Mouse (Mus musculus): ENCODE data around the gene Tollip.
A peak's percentile ranks its signal among the peaks of the same experiment; 100 is the strongest.

The Tollip gene

DNA sequence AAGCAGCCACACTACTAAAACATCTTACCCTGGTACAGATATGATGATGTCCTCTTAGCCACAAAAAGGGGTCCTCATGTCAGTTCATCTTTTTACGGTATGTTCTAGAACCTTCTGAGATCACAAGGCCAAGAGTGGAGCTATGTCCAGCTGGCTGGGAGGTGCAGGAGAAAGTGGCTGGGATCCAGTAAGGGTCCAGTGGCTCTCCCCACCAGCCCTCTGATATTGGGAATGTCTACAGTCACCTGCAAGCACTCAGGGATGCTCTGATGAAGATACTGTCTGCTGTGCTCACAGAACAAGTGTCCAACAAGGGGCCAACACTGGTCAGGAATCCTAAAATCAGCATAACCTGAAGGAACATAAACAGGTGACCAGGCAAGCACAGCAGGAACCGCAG lies at the start of gene Tollip:
Gene Tollip (minus strand): TSS at position 101 of the 400 bp plus-strand sequence.
- no peak for DNase-seq

DNA sequence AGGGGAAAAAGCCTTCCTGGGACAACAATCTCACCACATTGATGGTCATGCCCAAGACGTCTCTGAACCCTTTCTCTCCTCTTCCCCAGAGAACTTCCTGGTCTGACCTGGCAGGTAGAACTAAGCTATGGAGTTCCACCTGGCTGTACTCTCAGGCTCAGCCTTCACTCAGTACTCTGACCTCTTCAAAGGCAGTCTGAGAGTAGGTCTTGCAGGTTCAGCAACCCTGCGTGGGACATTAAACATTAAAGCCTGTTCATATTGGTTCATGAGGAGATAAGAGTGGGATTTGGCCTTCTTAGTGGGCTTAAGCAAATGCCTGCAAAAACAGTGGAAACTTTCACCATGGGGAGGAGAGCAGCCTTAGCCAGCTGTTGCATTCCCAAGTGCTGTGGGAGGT lies 48.0 kb upstream of the Tollip start:
- no peak for DNase-seq

DNA sequence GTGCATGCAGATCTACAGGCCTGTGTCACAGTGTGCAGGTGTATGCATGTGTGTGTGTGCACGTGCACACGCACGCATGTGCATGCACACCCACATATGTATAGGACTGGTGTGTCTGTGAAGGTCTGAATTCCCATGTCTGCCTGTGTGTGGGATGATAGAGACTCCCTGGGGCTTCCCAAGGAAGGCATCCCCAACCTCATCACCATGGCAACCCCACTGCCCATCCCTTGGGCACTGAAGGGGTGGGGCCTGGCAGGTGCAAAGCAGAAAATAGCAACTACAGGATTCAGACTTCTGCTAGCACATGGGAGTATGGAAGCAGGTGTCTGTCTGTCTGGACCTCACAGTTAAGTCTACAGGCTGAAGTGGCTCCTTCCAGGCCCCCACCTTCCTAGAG lies 44.2 kb upstream of the Tollip start:
- no peak for DNase-seq

DNA sequence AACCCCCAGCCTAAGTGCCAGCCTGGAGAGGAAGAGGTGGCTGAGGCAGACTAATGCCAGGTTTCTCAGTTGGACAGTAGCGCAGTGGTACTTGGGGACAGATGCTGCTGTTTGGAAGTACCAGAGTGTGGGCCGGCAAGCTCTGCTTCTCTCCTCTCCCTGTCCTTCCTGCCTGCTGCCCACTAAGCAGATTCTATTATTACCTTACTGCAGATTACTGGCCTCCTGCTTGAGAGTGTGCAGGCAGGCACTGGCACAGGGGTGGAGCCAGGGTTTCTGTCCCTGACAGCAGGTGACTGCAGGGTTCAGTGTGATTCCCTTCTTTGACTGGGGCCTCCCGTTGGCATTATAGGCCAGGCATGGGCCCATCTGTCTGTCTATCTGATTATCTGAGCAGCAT lies 43.2 kb upstream of the Tollip start:
- peak; percentile 76 for DNase-seq

DNA sequence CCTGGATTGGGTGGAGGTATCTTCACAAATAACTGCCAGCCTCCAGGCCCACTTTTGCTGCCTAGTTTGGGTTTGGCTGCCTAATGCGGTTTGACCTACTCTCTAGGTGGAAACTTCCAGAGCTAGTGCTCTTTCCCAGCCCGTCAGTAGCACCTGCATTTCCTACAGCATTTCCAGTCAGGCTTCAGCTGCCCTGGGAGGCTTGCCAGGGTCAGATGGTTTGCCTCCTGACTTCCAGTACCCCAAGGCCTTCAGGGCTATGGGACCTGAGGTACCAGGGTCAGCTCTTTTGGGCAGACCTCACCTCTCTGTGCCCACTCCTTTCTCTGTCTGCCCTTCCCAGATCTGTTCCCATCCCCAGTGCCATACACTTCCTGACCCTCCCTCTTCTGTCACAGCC lies 42.6 kb upstream of the Tollip start:
- peak; percentile 71 for DNase-seq

DNA sequence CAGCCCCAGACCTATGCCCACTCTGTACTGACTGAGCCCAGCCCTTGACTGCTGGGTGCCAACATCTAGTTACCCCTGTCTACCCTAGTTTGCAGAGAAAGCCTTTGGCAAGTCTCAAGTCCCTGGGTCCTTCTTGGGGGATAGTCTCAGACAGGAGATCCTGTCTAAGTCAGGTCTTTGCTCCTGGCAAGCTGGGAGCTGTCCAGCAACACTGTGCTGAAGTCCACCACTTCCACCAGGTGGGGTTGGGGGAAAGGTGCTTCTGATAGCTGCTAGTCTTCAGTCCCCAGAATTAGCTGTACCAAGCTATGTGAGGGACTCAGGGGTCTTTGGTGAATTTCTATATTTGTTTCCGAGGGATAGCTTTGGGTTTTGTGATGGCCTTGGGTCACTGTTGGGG lies 40.8 kb upstream of the Tollip start:
- no peak for DNase-seq

- DNase-seq = no peak
Observed at GRCm38 (mm10) chr7:141958211-141958610, 39.9 kb upstream of the Tollip start.

GRCm38 (mm10) chr7:141957524-141958051 lies 39.3 kb upstream of the Tollip start:
- no peak for DNase-seq

- peak; percentile 59 for DNase-seq
Observed at GRCm38 (mm10) chr7:141956174-141956566, 37.9 kb upstream of the Tollip start.

GRCm38 (mm10) chr7:141955565-141956173 lies 37.4 kb upstream of the Tollip start:
- peak; percentile 62 for DNase-seq

- peak; percentile 61 for DNase-seq
Observed at GRCm38 (mm10) chr7:141953616-141954015, 35.3 kb upstream of the Tollip start.

DNA sequence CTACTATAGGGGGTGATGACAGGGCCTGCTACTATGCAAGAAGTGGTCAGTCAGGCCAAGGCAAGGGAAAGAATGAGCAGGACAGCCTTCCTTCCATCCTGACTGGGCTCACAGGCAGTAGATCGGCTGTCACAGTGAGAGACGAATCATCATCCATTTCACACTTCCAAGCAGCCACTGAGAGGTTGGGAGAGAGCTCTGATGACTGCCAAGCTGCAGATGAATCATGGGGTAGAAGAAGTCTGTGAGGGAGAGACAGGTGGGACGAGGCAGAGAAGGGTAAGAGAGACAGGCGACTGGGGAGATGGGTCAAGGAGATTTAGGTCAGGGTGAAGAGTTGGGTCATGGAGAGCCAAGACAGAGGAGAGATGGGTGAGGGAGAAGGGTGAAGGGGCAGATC lies 34.6 kb upstream of the Tollip start:
- DNase-seq = peak; percentile 42

GRCm38 (mm10) chr7:141951821-141952220 lies 33.5 kb upstream of the Tollip start:
- peak; percentile 47 for DNase-seq

DNA sequence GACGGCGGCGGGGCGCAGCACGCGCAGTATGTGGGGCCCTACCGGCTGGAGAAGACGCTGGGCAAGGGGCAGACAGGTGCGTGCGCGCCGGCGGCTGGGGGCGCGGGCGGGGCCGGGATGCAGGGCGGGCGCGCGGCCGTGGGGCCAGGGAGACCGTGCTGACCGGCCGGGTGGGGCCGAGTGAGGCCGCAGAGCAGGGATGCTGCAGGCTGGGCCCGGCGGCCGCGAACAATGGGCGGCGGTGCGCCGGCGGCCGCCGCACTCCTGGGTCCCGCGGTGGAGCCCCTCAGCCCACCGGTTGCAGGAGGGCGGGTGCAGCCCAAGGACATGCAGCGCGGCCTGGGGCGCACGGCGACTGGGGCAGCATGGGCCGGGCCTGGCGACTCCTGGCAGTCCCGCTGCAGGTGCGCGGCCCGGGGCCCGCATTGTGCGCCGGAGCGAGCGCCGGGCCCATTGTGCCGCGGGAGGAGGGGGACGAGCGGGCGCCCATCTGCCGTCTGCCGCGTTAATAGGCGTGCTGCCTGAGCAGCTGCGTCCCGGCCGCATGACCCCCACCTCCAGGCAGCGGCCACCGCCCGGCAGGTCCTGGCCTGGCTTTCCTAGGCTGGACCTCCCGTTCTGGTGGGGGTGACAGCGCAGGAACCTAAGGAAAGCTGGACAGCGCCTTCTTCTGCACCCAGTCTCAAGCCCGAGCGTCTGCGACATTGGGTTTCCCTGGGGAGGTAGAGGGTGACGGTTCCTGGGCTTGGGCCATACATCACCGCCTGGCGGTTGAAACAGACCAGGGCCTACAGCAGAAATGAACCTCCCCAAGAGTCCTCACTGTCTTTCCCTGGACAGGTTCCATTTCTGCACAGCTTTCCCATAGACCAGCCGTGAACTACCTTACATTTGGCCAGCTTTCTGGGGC lies 32.1 kb upstream of the Tollip start:
- peak; percentile 80 for DNase-seq

DNA sequence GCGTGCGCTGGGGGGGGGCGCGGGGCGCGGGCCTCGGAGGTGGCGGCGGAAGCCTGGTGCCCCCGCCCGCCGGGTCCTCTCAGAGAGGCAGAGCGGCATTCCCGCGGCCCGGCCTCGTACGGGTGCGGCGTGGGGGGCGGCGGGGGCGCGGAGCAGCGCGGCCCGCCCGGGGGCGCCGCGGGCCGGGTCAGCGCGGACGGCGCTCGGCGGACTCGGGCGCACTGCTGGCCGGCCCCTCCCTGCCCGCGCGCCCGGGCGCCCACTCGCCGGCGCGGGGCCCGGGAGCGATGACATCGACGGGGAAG lies 31.4 kb upstream of the Tollip start:
- DNase-seq = no peak

GRCm38 (mm10) chr7:141948906-141949798 lies 30.8 kb upstream of the Tollip start, which contains the start of gene Brsk2:
Gene Brsk2, plus strand, starts transcription at chr7:141949751.
- peak; percentile 98 for DNase-seq

GRCm38 (mm10) chr7:141948045-141948444 lies 29.7 kb upstream of the Tollip start:
- no peak for DNase-seq

DNA sequence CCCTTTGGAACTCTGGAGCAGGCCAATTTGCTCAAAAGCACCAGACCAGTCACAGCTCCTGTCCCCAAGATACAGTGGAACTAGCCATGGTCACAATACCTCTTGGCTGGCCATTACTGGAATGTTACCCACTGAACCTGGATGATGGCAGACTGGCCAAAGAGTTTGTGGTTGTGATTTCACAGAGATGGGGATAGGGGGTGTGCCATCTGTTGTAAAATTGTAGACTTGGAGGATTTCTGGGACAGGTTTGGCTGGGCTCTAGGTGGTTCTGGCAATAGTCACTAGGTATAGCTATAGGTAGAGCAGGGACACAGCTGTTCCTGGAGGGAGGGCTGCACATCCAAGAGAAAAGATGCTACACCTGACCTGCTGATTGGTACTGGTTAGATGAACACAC lies 29.2 kb upstream of the Tollip start:
- peak; percentile 53 for DNase-seq

GRCm38 (mm10) chr7:141945927-141946326 lies 27.6 kb upstream of the Tollip start:
- DNase-seq = peak; percentile 37

- no peak for DNase-seq
Observed at GRCm38 (mm10) chr7:141943444-141943843, 25.1 kb upstream of the Tollip start.

GRCm38 (mm10) chr7:141934951-141935350 lies 16.6 kb upstream of the Tollip start:
- peak; percentile 26 for DNase-seq

GRCm38 (mm10) chr7:141934128-141934898 lies 16.0 kb upstream of the Tollip start:
- peak; percentile 44 for DNase-seq

Data from cerebellum, adult 11-12 months (tissue).